Mouse (Mus musculus) cerebellum, adult 9-10 months (tissue): ENCODE data around the gene Olfr222.
A peak's percentile ranks its signal among the peaks of the same experiment; 100 is the strongest.

Source experiments
- DNase-seq: peaks from one replicate; pipeline ENCODE4 v3.0.0; 2022

The Olfr222 gene

DNA sequence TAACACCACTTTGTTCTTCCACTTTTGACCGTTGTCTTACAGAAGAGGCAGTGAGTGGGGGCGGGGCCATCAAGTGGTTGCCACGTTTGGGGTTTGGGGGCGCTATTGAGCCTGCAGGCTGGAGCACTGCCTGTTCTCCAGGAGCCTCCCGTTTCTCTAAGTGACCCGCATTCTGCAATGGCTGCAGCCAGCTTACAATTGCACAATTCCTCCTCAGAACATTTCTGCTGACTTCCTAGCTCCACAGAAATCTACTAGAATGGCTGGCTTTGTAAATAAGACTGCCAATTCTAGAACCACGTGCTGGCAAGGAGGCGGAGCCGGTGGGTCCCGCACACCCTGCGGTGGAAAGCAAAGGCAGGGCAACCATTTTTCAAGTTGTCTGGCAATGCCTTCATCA lies 37.6 kb downstream of the Olfr222 start:
- DNase-seq = no peak

DNA sequence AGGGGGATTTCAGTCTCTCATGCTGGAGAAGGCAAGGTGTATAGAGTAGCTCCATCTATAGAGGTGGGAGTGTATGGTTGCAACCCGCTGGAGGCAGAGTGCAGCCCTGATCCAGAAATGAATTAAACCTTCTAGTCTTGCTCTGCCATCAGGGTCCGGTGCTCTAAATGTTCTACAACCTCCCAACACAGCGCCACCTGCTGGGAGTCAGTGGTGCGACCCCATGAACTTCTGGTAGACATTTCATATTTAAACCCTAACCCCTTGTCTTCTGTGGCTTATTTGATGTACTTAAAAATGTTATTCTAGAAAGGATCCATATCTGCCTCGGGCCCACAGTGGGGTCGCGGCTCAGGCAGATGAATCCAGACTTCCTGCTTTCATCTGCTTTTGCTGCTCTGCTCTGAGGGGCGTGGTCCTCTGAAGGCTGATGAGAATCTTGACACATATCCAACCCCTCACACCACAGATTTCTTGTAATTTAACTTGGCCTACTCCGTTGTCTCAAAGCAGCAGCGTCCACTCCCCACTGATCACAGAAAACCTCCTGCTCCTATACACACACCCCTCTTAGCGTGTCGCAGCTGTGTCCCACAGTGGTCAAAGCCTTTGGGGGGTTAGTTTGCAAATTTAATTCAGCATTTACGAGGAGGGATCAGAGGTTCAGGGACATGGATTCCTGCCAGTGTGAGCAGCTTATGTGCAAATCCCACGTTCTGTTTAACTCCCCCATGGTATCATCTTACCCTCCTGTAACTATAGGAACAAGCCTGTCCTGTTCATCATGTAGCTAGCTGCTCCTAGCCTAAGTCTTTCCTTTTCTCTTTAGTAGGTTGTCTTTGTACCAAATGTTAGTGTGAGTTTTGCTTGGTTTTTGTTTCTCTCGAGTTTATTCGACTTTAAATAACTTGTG lies 38.6 kb downstream of the Olfr222 start:
- no peak for DNase-seq

DNA sequence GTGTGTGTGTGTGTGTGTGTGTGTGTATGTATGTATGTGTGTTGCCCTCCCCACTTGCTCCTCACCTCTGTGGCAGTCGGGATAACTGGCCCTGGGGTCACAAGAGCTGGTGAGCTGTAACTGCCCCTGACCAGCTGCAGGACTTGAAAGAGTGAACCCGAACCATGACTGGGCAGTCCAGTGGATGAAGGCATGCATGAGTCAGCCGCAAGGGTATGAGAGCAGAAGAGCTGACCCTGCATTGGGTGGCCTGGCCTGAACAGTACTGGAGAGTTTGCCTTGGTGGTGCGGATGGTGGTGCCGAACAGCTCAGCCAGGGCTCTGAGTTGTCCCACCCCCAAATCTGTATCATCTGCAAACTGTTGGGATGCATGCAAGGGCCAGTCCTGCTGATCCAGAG lies 44.5 kb downstream of the Olfr222 start:
- no peak for DNase-seq

DNA sequence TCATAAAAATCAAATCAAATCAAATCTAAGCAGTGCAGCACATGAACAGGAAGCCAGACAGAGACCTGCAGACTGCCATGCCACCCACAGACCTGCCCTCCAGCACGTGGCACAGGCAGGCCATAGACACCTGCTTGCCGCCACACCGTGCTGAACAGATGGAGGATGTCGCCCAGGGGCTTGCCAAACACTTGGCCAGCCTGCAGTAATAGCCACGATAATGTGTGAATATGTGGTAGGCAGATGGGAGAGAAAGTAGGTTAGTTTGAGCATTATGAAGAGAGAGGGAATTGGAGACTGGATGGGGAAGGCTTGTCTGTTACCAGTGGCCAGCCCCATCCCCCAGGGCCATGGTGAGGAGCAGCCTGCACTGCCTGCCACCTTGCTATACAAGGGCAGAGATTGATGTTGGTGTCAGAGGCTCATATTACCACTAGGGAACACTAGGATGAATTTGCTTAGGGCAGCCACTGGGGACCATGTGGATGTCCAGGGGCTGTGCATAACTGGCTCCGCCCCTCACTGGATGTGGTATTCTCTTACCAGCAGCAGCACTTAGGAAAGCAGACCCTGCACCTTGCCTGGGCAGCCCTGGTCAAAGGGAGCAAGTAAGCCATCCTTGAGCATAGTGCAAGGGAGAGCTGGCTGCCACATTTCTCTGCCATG lies 45.0 kb downstream of the Olfr222 start:
- DNase-seq = peak; percentile 92

DNA sequence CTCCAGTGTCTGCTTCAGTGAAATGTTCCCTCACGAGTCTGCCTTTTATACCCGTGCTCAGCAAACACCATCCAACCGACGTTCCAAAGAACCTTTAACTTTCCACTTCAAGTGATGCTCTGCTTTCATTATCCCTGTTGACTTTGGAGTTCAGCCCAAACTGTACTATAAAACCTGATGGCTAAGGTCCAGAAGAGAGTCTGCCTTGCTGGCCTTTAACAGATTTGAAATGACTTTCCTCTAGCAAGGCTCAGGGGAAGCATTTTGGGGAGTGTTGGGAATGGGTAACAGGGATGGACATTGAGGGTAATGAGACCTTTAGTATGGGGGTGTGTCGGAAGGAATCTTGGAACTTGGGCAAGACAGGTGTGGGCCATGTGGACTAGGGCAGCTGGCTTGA lies 45.8 kb downstream of the Olfr222 start:
- peak; percentile 58 for DNase-seq

GRCm38 (mm10) chr11:59526472-59527080 lies 49.5 kb downstream of the Olfr222 start, which contains the start of gene Zkscan17:
Gene Zkscan17 (minus strand): TSS chr11:59526751.
- DNase-seq = no peak

- peak; percentile 91 for DNase-seq
Measured at GRCm38 (mm10) chr11:59525237-59525636, 50.8 kb downstream of the Olfr222 start.

DNA sequence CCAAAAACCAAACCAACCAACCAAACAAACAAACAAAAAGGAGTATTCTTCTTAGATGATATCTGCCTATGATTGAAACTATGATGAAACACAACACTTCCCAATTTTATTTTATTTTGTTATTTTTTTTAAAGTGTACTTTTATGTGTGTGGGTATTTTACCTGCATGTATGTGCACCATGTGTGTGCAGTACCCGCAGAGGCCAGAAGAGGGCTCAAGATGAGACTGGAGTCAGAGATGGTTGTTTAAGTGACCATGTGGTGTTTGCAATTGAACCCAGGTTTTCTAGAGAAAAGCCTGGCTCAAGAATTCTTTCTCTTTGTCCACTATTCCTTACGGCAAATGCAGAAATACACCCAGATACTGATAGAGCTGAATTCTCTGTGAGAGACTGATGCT lies 51.9 kb downstream of the Olfr222 start:
- no peak for DNase-seq
